Mouse (Mus musculus): Measurements from ENCODE around the gene Gm49405.

DNA sequence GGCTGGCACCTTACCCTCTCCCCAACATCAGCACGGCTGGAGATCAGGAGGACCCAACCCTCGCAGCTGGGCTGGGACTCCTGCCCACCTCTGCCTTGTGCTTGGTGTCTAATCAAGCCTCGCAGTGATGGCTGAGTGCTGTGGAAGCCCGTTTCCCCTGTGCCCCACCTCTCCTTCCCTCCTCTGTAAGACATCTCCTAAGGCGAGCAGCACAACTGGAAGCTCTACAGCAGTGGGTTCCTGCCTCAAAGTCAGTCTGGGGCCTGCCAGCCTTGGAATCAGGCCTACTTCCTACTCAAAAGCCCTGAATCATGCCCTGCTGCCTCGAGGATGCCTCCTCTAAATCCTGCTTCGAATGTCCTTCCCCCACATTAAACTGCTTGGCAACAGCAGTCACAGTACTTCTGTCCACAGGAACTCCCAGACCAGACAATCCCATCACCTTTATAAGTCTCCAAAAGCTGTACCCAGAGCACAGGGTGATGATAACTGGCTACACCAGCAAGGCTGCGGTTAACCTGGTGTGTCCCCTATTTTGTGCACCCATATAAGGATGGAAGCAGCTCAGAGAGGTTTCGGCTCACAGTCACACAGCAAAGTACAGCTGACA is 1.2 kb upstream of the Gm49405 start:
- TF ChIP-seq CTCF (IDR thresholded peaks at IDR 0.05; ENCODE audit: borderline replicate concordance, insufficient read depth, low read length) (no peak), POLR2A (IDR thresholded peaks at IDR 0.05; ENCODE audit: low read depth, low read length) (0 out of 2 replicates have a peak, but pooled peaks have one; percentile 24)

Measured in embryonic fibroblast, embryonic 13.5 days (primary cell).